Mouse (Mus musculus): ENCODE measurements around the gene Xylt1. TPM values are rescaled to one million over a fixed set of nuclear protein-coding genes. Genes with fewer than 3 reads are reported as not detected.

Xylt1 gene
- polyA plus RNA-seq, 1 experiment, result 5.7 TPM

- Histone ChIP-seq H3K4me3 (ENCODE audit: control insufficient read depth, insufficient read depth, low read length) (no peak overlapping the region), H3K27ac (ENCODE audit: control insufficient read depth, insufficient read depth, low read length) (no peak overlapping the region), H3K36me3 (ENCODE audit: control insufficient read depth, insufficient read depth, low read length) (no peaks in the 10 kb centered on the region), H3K27me3 (ENCODE audit: control insufficient read depth, insufficient read depth, low read length) (no peaks in the 10 kb centered on the region), H3K4me1 (replicated peaks; ENCODE audit: control insufficient read depth, insufficient read depth, low read length) (no peaks in the 10 kb centered on the region; the same call in 1 of the 2 replicates)
- no peak for DNase-seq
- 49% methylated on average over 6 of the region's 6 CpGs for WGBS
- TF ChIP-seq CTCF (IDR thresholded peaks at IDR 0.05; ENCODE audit: borderline replicate concordance, control insufficient read depth, extremely low read depth, insufficient read depth, low read length, poor library complexity) (no peak), POLR2A (IDR thresholded peaks at IDR 0.05; ENCODE audit: control insufficient read depth, extremely low read depth, insufficient read depth, low read length, poor library complexity) (no peak)
Measured at GRCm38 (mm10) chr7:117573170-117573569, 192.4 kb downstream of the Xylt1 start.

GRCm38 (mm10) chr7:117575417-117575816, 194.6 kb downstream of the Xylt1 start:
- no peak for TF ChIP-seq POLR2A (IDR thresholded peaks at IDR 0.05; ENCODE audit: control insufficient read depth, extremely low read depth, insufficient read depth, low read length, poor library complexity)
- no peak for TF ChIP-seq CTCF (IDR thresholded peaks at IDR 0.05; ENCODE audit: borderline replicate concordance, control insufficient read depth, extremely low read depth, insufficient read depth, low read length, poor library complexity)
- Histone ChIP-seq H3K36me3 (ENCODE audit: control insufficient read depth, insufficient read depth, low read length) (no peaks in the 10 kb centered on the region), H3K27me3 (ENCODE audit: control insufficient read depth, insufficient read depth, low read length) (no peaks in the 10 kb centered on the region), H3K4me3 (ENCODE audit: control insufficient read depth, insufficient read depth, low read length) (no peak overlapping the region), H3K4me1 (replicated peaks; ENCODE audit: control insufficient read depth, insufficient read depth, low read length) (no peaks in the 10 kb centered on the region; the same call in 1 of the 2 replicates), H3K27ac (ENCODE audit: control insufficient read depth, insufficient read depth, low read length) (no peak overlapping the region)
- no peak for DNase-seq
- 84% methylated on average over 4 of the region's 4 CpGs for WGBS

- no peaks in the 10 kb centered on the region for H3K36me3 ChIP-seq (ENCODE audit: control insufficient read depth, insufficient read depth, low read length)
- no peak for TF ChIP-seq CTCF (IDR thresholded peaks at IDR 0.05; ENCODE audit: borderline replicate concordance, control insufficient read depth, extremely low read depth, insufficient read depth, low read length, poor library complexity)
- TF ChIP-seq POLR2A (IDR thresholded peaks at IDR 0.05; ENCODE audit: control insufficient read depth, extremely low read depth, insufficient read depth, low read length, poor library complexity), result no peak
- H3K4me1 ChIP-seq (replicated peaks; ENCODE audit: control insufficient read depth, insufficient read depth, low read length), result no peaks in the 10 kb centered on the region; the same call in 1 of the 2 replicates
- H3K27me3 ChIP-seq (ENCODE audit: control insufficient read depth, insufficient read depth, low read length), result no peaks in the 10 kb centered on the region
- WGBS, result 96% methylated on average over 6 of the region's 6 CpGs
- no peak for DNase-seq
- no peak overlapping the region for H3K4me3 ChIP-seq (ENCODE audit: control insufficient read depth, insufficient read depth, low read length)
- H3K27ac ChIP-seq (ENCODE audit: control insufficient read depth, insufficient read depth, low read length), result no peak overlapping the region
Measured at GRCm38 (mm10) chr7:117577035-117577434, 196.3 kb downstream of the Xylt1 start.

- H3K4me3 ChIP-seq (ENCODE audit: control insufficient read depth, insufficient read depth, low read length), result no peak overlapping the region
- DNase-seq, result no peak
- 91% methylated on average over 5 of the region's 5 CpGs for WGBS
- no peaks in the 10 kb centered on the region for H3K27me3 ChIP-seq (ENCODE audit: control insufficient read depth, insufficient read depth, low read length)
- H3K27ac ChIP-seq (ENCODE audit: control insufficient read depth, insufficient read depth, low read length), result no peak overlapping the region
- TF ChIP-seq POLR2A (IDR thresholded peaks at IDR 0.05; ENCODE audit: control insufficient read depth, extremely low read depth, insufficient read depth, low read length, poor library complexity) (no peak), CTCF (IDR thresholded peaks at IDR 0.05; ENCODE audit: borderline replicate concordance, control insufficient read depth, extremely low read depth, insufficient read depth, low read length, poor library complexity) (no peak)
- no peaks in the 10 kb centered on the region for H3K36me3 ChIP-seq (ENCODE audit: control insufficient read depth, insufficient read depth, low read length)
- H3K4me1 ChIP-seq (replicated peaks; ENCODE audit: control insufficient read depth, insufficient read depth, low read length), result no peaks in the 10 kb centered on the region
Measured at GRCm38 (mm10) chr7:117585164-117585563, 204.4 kb downstream of the Xylt1 start.

GRCm38 (mm10) chr7:117586811-117587210, 206.0 kb downstream of the Xylt1 start:
- Histone ChIP-seq H3K27me3 (ENCODE audit: control insufficient read depth, insufficient read depth, low read length) (no peaks in the 10 kb centered on the region), H3K36me3 (ENCODE audit: control insufficient read depth, insufficient read depth, low read length) (no peaks in the 10 kb centered on the region), H3K27ac (ENCODE audit: control insufficient read depth, insufficient read depth, low read length) (no peak overlapping the region), H3K4me1 (replicated peaks; ENCODE audit: control insufficient read depth, insufficient read depth, low read length) (no peaks in the 10 kb centered on the region), H3K4me3 (ENCODE audit: control insufficient read depth, insufficient read depth, low read length) (no peak overlapping the region)
- no peak for DNase-seq
- no peak for TF ChIP-seq CTCF (IDR thresholded peaks at IDR 0.05; ENCODE audit: borderline replicate concordance, control insufficient read depth, extremely low read depth, insufficient read depth, low read length, poor library complexity)
- TF ChIP-seq POLR2A (IDR thresholded peaks at IDR 0.05; ENCODE audit: control insufficient read depth, extremely low read depth, insufficient read depth, low read length, poor library complexity), result no peak

GRCm38 (mm10) chr7:117587234-117587929, 206.6 kb downstream of the Xylt1 start:
- no peak for DNase-seq
- H3K36me3 ChIP-seq (ENCODE audit: control insufficient read depth, insufficient read depth, low read length), result no peaks in the 10 kb centered on the region
- H3K4me3 ChIP-seq (ENCODE audit: control insufficient read depth, insufficient read depth, low read length), result no peak overlapping the region
- no peak overlapping the region for H3K27ac ChIP-seq (ENCODE audit: control insufficient read depth, insufficient read depth, low read length)
- no peaks in the 10 kb centered on the region for H3K4me1 ChIP-seq (replicated peaks; ENCODE audit: control insufficient read depth, insufficient read depth, low read length)
- no peak for TF ChIP-seq CTCF (IDR thresholded peaks at IDR 0.05; ENCODE audit: borderline replicate concordance, control insufficient read depth, extremely low read depth, insufficient read depth, low read length, poor library complexity)
- TF ChIP-seq POLR2A (IDR thresholded peaks at IDR 0.05; ENCODE audit: control insufficient read depth, extremely low read depth, insufficient read depth, low read length, poor library complexity), result no peak
- 95% methylated on average over 6 of the region's 6 CpGs for WGBS
- no peaks in the 10 kb centered on the region for H3K27me3 ChIP-seq (ENCODE audit: control insufficient read depth, insufficient read depth, low read length)

Measured in thymus, adult 2 months (tissue).